Mouse (Mus musculus): ENCODE measurements around the gene Lrfn2. TPM values are rescaled to one million over a fixed set of nuclear protein-coding genes. Genes with fewer than 3 reads are reported as not detected.

Lrfn2 gene
- 1.0 and 1.1 TPM in 2 replicates for polyA plus RNA-seq (2014; fragmentation: Nextera tagmentation; extraction: Ambion mirVana)

GRCm38 (mm10) chr17:48931621-48932405 is at the start of gene Lrfn2:
Lrfn2 (plus strand) TSS chr17:48932379.
- Histone ChIP-seq H3K36me3 (ENCODE audit: control insufficient read depth, insufficient read depth, low read length) (no peaks in the 10 kb centered on the region), H3K4me2 (ENCODE audit: low read depth, low read length, severe bottlenecking) (peak within 1 kb of the TSS; percentile 77), H3K9ac (ENCODE audit: low read length) (peak within 1 kb of the TSS; percentile 73), H3K4me3 (ENCODE audit: low read depth, low read length) (peak within 1 kb of the TSS; percentile 46), H3K4me1 (replicated peaks; ENCODE audit: control insufficient read depth, insufficient read depth, low read length) (peaks cover 5% of the 10 kb centered on the region; the same call in 1 of the 2 replicates), H3K27ac (ENCODE audit: low read depth, low read length) (no peak within 1 kb of the TSS), H3K27me3 (ENCODE audit: control insufficient read depth, insufficient read depth, low read length) (peaks cover 9% of the 10 kb centered on the region), H3K9me3 (ENCODE audit: control insufficient read depth, low read length) (no peaks in the 10 kb centered on the region)
- DNase-seq (ENCODE audit: low spot score) (peak; percentile 93), ATAC-seq (replicated peaks; ENCODE audit: low FRiP score) (peak; percentile 93)
- WGBS, result under 1% methylated on average over 56 of the region's 56 CpGs

DNA sequence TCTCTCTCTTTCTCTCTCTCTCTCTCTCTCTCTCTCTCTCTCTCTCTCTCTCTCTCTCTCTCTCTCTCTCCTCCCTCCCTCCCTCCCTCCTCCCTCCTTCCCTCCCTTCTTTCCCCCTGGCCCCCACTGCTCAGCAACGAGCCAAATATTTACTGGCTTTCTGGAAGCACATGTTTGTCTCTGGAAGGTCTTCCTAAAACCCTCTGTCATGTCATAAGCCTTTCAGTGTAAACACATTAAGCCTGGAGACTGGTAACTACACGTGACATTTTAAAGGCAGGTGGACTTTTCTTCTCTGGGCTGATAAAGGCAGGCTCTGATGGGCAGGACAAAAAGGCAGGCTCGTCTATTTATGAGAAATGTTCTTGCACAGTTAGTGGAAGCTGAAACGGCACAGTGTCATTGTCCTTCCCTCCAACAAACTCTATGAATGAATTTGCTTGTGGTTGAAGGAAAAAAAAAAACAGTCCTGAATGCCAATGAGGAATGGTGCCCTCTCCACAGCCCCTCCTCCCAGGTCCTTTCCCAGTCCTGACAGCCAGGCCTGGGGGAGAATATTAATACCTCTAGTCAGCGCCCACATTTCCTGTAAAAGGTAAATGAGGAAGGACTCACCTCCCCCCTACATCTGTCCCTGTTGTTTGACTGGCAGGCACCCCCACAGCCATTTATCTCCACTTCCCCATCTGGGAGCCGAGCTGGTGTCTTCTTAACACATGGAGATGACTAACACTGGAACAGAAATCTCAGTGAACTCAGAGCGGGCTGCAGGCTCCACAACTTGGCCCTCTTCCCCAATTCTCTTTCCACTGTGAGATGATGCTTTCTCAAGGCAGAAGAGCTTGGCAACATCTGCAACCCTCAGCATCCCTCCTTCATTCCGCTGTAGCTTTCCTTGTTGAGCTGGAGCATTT is 44.5 kb upstream of the Lrfn2 start:
- ATAC-seq (replicated peaks; ENCODE audit: low FRiP score), result no peak
- Histone ChIP-seq H3K27ac (ENCODE audit: low read depth, low read length) (no peak overlapping the region), H3K27me3 (ENCODE audit: control insufficient read depth, insufficient read depth, low read length) (no peaks in the 10 kb centered on the region), H3K9me3 (ENCODE audit: control insufficient read depth, low read length) (no peaks in the 10 kb centered on the region), H3K4me2 (ENCODE audit: low read depth, low read length, severe bottlenecking) (no peak overlapping the region), H3K36me3 (ENCODE audit: control insufficient read depth, insufficient read depth, low read length) (no peaks in the 10 kb centered on the region), H3K9ac (ENCODE audit: low read length) (no peak overlapping the region), H3K4me1 (replicated peaks; ENCODE audit: control insufficient read depth, insufficient read depth, low read length) (no peaks in the 10 kb centered on the region), H3K4me3 (ENCODE audit: low read depth, low read length) (no peak overlapping the region)
- no peak for DNase-seq (ENCODE audit: low spot score)
- 65% methylated on average over 8 of the region's 8 CpGs for WGBS

DNA sequence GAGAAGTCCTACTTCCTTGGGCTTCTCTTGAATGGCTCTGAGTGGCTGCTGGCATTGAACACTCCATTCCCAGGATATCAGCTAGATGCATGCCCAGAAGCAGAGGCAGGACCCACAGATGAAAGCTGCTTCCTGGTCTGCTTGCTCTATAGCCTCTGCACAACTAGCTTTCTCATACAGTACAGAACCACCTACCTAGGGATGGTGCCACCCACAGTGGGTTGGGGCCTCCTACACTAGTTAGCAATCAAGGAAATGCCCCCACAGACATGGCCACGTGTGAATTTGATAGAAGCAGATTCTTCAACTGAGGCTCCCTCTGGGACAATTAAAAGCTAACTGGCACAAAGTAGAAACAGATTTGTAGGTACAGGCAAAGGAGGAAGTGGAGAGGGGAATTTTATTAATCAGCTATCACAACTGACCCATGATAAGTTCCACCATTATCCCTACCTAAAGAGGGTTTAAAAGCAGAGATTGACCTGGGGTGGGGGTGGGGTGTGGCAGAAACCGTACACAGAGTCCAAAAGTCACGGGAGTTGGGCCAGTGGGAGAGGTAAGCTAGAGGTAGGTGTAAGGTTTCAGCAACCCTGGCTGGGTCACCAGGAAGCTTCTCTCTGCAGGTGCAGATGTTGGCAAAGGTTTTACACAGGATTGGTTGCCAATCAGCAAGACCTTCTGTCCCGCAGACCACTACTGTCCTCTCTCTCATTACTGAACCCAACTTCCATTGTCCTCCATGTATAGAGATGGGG is 26.7 kb upstream of the Lrfn2 start:
- DNase-seq (ENCODE audit: low spot score) (no peak), ATAC-seq (replicated peaks; ENCODE audit: low FRiP score) (no peak)
- no peaks in the 10 kb centered on the region for H3K4me1 ChIP-seq (replicated peaks; ENCODE audit: control insufficient read depth, insufficient read depth, low read length)
- no peaks in the 10 kb centered on the region for H3K9me3 ChIP-seq (ENCODE audit: control insufficient read depth, low read length)
- H3K36me3 ChIP-seq (ENCODE audit: control insufficient read depth, insufficient read depth, low read length), result no peaks in the 10 kb centered on the region
- no peak overlapping the region for H3K9ac ChIP-seq (ENCODE audit: low read length)
- 65% methylated on average over 4 of the region's 4 CpGs for WGBS
- H3K27ac ChIP-seq (ENCODE audit: low read depth, low read length), result no peak overlapping the region
- no peaks in the 10 kb centered on the region for H3K27me3 ChIP-seq (ENCODE audit: control insufficient read depth, insufficient read depth, low read length)
- no peak overlapping the region for H3K4me3 ChIP-seq (ENCODE audit: low read depth, low read length)
- no peak overlapping the region for H3K4me2 ChIP-seq (ENCODE audit: low read depth, low read length, severe bottlenecking)

GRCm38 (mm10) chr17:48913437-48913836 is 18.7 kb upstream of the Lrfn2 start:
- Histone ChIP-seq H3K27ac (ENCODE audit: low read depth, low read length) (no peak overlapping the region), H3K4me3 (ENCODE audit: low read depth, low read length) (no peak overlapping the region), H3K4me2 (ENCODE audit: low read depth, low read length, severe bottlenecking) (no peak overlapping the region), H3K36me3 (ENCODE audit: control insufficient read depth, insufficient read depth, low read length) (no peaks in the 10 kb centered on the region), H3K9ac (ENCODE audit: low read length) (no peak overlapping the region), H3K27me3 (ENCODE audit: control insufficient read depth, insufficient read depth, low read length) (no peaks in the 10 kb centered on the region), H3K4me1 (replicated peaks; ENCODE audit: control insufficient read depth, insufficient read depth, low read length) (no peaks in the 10 kb centered on the region), H3K9me3 (ENCODE audit: control insufficient read depth, low read length) (no peaks in the 10 kb centered on the region)
- ATAC-seq (replicated peaks; ENCODE audit: low FRiP score), result no peak
- DNase-seq (ENCODE audit: low spot score), result peak; percentile 61
- 50% methylated on average over 6 of the region's 6 CpGs for WGBS

- Histone ChIP-seq H3K27me3 (ENCODE audit: control insufficient read depth, insufficient read depth, low read length) (no peaks in the 10 kb centered on the region), H3K4me3 (ENCODE audit: low read depth, low read length) (no peak overlapping the region), H3K27ac (ENCODE audit: low read depth, low read length) (no peak overlapping the region), H3K4me2 (ENCODE audit: low read depth, low read length, severe bottlenecking) (no peak overlapping the region), H3K4me1 (replicated peaks; ENCODE audit: control insufficient read depth, insufficient read depth, low read length) (no peaks in the 10 kb centered on the region), H3K9me3 (ENCODE audit: control insufficient read depth, low read length) (no peaks in the 10 kb centered on the region), H3K9ac (ENCODE audit: low read length) (no peak overlapping the region), H3K36me3 (ENCODE audit: control insufficient read depth, insufficient read depth, low read length) (no peaks in the 10 kb centered on the region)
- DNase-seq (ENCODE audit: low spot score), result peak; percentile 68
- ATAC-seq (replicated peaks; ENCODE audit: low FRiP score), result no peak
- 21% methylated on average over 11 of the region's 11 CpGs for WGBS
Measured at GRCm38 (mm10) chr17:48917411-48917810, 14.8 kb upstream of the Lrfn2 start.

DNA sequence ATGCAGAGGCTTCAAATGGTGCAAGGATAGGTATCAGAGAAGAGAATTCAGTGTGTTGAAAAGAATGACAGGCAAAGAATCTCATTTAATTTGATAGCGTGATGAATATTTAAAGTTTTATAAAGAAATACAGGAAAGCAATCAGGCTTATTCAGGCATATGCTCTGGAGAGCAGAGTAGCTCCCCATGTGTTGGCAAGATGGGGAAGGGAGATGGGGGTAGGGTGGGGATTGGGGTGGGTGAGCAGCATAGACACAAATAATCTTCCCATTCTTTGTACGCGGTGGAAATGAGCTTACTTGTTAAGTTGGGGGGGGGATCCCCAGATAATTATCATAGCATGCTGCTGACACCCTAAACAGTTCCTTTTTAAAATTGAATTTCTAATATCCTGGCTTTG is 13.7 kb upstream of the Lrfn2 start:
- Histone ChIP-seq H3K36me3 (ENCODE audit: control insufficient read depth, insufficient read depth, low read length) (no peaks in the 10 kb centered on the region), H3K27me3 (ENCODE audit: control insufficient read depth, insufficient read depth, low read length) (no peaks in the 10 kb centered on the region), H3K9ac (ENCODE audit: low read length) (no peak overlapping the region), H3K9me3 (ENCODE audit: control insufficient read depth, low read length) (no peaks in the 10 kb centered on the region), H3K27ac (ENCODE audit: low read depth, low read length) (no peak overlapping the region), H3K4me1 (replicated peaks; ENCODE audit: control insufficient read depth, insufficient read depth, low read length) (no peaks in the 10 kb centered on the region), H3K4me3 (ENCODE audit: low read depth, low read length) (no peak overlapping the region), H3K4me2 (ENCODE audit: low read depth, low read length, severe bottlenecking) (no peak overlapping the region)
- no peak for ATAC-seq (replicated peaks; ENCODE audit: low FRiP score)
- no peak for DNase-seq (ENCODE audit: low spot score)
- 95% methylated on average over 3 of the region's 3 CpGs for WGBS

GRCm38 (mm10) chr17:48922905-48923304 is 9.3 kb upstream of the Lrfn2 start:
- Histone ChIP-seq H3K4me2 (ENCODE audit: low read depth, low read length, severe bottlenecking) (no peak overlapping the region), H3K4me1 (replicated peaks; ENCODE audit: control insufficient read depth, insufficient read depth, low read length) (no peaks in the 10 kb centered on the region), H3K27me3 (ENCODE audit: control insufficient read depth, insufficient read depth, low read length) (no peaks in the 10 kb centered on the region), H3K27ac (ENCODE audit: low read depth, low read length) (no peak overlapping the region), H3K4me3 (ENCODE audit: low read depth, low read length) (no peak overlapping the region), H3K9ac (ENCODE audit: low read length) (no peak overlapping the region), H3K36me3 (ENCODE audit: control insufficient read depth, insufficient read depth, low read length) (no peaks in the 10 kb centered on the region), H3K9me3 (ENCODE audit: control insufficient read depth, low read length) (peaks cover 2% of the 10 kb centered on the region; the same call in 1 of the 2 replicates)
- 90% methylated on average over 2 of the region's 2 CpGs for WGBS
- DNase-seq (ENCODE audit: low spot score), result no peak
- ATAC-seq (replicated peaks; ENCODE audit: low FRiP score), result no peak

GRCm38 (mm10) chr17:48925426-48925825 is 6.8 kb upstream of the Lrfn2 start:
- Histone ChIP-seq H3K27me3 (ENCODE audit: control insufficient read depth, insufficient read depth, low read length) (no peaks in the 10 kb centered on the region), H3K27ac (ENCODE audit: low read depth, low read length) (no peak overlapping the region), H3K9ac (ENCODE audit: low read length) (no peak overlapping the region), H3K4me3 (ENCODE audit: low read depth, low read length) (no peak overlapping the region), H3K4me2 (ENCODE audit: low read depth, low read length, severe bottlenecking) (no peak overlapping the region), H3K36me3 (ENCODE audit: control insufficient read depth, insufficient read depth, low read length) (no peaks in the 10 kb centered on the region), H3K4me1 (replicated peaks; ENCODE audit: control insufficient read depth, insufficient read depth, low read length) (no peaks in the 10 kb centered on the region), H3K9me3 (ENCODE audit: control insufficient read depth, low read length) (peaks cover 2% of the 10 kb centered on the region; the same call in 1 of the 2 replicates)
- WGBS, result 83% methylated on average over 9 of the region's 9 CpGs
- ATAC-seq (replicated peaks; ENCODE audit: low FRiP score) (no peak), DNase-seq (ENCODE audit: low spot score) (no peak)

All from forebrain, embryonic 11.5 days (tissue).